Mouse (Mus musculus) v-Abl transformed pro-B cells (cell line): ENCODE results near the gene Snx9.

Experiments
- in situ Hi-C, 2 experiments: fragments of 400-800 bp; cut with MboI; formaldehyde crosslinking; loops; one replicate each; pipeline ENCODE4 v1.15.1; 2025; ENCODE audit not compliant: unreplicated experiment in 2 of 2

Gene Snx9

DNA sequence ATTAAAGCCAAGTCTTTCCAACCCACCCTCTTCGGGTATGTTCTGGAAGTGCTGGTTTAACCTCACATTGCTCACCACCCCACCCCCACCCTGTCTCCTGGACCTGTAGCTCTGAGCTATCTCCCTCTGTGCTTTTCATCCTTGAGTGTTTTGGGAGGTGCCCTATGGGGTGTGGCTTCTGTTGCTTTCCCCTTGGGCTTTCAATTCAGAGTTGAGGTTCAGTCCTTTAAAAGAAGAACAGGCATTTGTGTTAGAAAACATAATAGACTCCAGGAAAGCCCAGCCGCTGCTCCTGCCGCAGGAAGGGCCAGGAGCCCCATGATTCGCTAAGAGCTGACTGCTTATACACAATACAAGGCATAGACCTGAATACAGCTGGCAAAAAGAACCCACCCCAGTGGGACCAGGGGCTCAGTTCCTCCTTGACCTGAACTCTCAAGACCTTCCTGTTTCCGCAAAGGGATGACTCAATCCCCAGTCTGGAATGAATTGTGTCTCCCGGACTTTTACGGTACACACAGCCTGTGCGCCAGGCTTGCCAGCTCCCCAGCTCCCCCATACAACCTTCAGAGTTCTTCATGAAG, 136.9 kb downstream of the Snx9 start:
- in situ Hi-C loops: no loop called here

DNA sequence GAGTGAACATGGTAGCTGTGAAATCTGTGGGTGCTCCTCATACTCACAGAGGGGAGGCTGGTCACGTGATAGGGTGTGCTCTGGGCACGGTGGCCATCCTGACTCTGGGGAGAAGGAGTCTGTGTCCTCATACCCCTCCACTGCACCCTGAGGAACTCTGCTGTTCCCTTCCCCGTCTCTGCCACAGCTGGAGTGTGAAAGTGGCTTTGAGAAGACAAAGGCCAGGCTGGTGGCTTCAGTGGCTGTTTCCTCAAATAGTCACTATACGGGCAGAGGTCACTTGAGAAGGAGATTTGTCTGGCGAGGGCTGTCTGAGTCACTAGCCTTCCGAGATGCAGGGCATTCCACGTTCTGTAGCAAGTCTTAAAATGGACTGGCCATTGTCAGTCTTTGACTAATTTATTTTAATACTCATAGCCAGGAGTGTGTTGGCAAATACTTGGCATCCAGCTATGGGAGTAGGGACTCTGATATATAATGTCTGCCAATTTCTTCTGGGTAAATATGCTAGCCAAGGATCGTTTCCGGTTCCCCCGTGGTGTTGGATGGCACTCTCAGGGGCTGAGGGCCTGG, 137.5 kb downstream of the Snx9 start:
- in situ Hi-C loops: no loop called here

DNA sequence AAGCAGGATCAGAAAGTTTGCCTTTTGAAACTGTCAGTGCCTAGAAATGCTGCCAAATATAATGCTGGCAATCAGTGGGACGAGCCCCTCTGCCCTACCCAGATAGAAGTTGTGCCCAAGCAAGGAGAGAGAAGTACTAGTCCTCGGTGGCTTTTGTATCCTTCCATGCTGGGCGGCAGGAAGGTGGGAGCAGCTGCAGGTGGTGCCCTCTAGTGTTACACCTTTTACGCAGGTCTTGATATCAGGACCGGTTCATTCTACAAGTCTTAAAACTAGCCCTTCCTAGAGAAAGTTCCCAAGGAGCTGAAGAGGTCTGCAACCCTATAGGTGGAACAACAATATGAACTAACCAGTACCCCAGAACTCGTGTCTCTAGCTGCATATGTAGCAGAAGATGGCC, 139.7 kb downstream of the Snx9 start:
- in situ Hi-C loops: loop anchor here in 1 of 2 experiments (5.0 kb wide), 1 partner anchor 39 kb away; the partner anchor contains the start of gene Synj2
